Mouse (Mus musculus) liver, adult 2 months (tissue): ENCODE data around the gene Acvr1b. TPM values are rescaled to one million over a fixed set of nuclear protein-coding genes. Genes with fewer than 3 reads are reported as not detected.
A peak's percentile ranks its signal among the peaks of the same experiment; 100 is the strongest.

Experiments
- DNase-seq: peaks from one replicate; pipeline ENCODE4 v3.0.0-alpha.2; 2011; ENCODE audit warnings: low read depth, low spot score; ENCODE audit errors: extremely low read depth
- H3K27ac ChIP-seq: fragments of 200-500 bp; replicated peaks from 2 replicates; pipeline ENCODE4 v1.5.1; 2012; ENCODE audit warnings: low read depth, mild to moderate bottlenecking, control low read depth, inconsistent platforms, low read length; ENCODE audit not compliant: insufficient read depth
- H3K27me3 ChIP-seq: fragments of 200-500 bp; 2 replicates; pipeline ENCODE4 v1.6.1; 2012; ENCODE audit warnings: mild to moderate bottlenecking, moderate library complexity, low read length, inconsistent platforms; ENCODE audit not compliant: control insufficient read depth, insufficient read depth
- H3K36me3 ChIP-seq: fragments of 200-500 bp; 2 replicates; pipeline ENCODE4 v1.6.1; 2012; ENCODE audit warnings: low read length, inconsistent platforms; ENCODE audit not compliant: control insufficient read depth, insufficient read depth
- H3K4me1 ChIP-seq: fragments of 200-500 bp; 2 replicates; pipeline ENCODE4 v1.6.1; 2011; ENCODE audit warnings: low read length; ENCODE audit not compliant: control insufficient read depth, insufficient read depth
- H3K4me3 ChIP-seq: fragments of 200-500 bp; 2 replicates; pipeline ENCODE4 v1.5.1; 2011; ENCODE audit warnings: low read depth, mild to moderate bottlenecking, control low read depth, low read length, moderate library complexity; ENCODE audit not compliant: insufficient read depth
- H3K79me2 ChIP-seq: fragments of 200-500 bp; 2 replicates; pipeline ENCODE4 v1.6.1; 2012; ENCODE audit warnings: inconsistent platforms, mild to moderate bottlenecking, low read length, moderate library complexity; ENCODE audit not compliant: control insufficient read depth, insufficient read depth
- H3K9ac ChIP-seq: fragments of 200-500 bp; 2 replicates; pipeline ENCODE4 v1.6.1; 2012; ENCODE audit warnings: low read depth, mild to moderate bottlenecking, control low read depth, inconsistent platforms, low read length
- CTCF ChIP-seq: fragments of 200-500 bp; IDR thresholded peaks from 2 replicates; pipeline ENCODE4 v1.5.1; 2011; ENCODE audit warnings: low read depth, low read length, control low read depth
- POLR2A ChIP-seq: fragments of 200-500 bp; IDR thresholded peaks from 2 replicates; pipeline ENCODE4 v1.6.1; 2011; ENCODE audit warnings: low read length, control low read depth; ENCODE audit not compliant: insufficient read depth; ENCODE audit errors: extremely low read depth
- WGBS: fragments of 180-500 bp; shearing (Covaris S2); methylation state at CpG from one replicate; pipeline ENCODE4 v1.1.7; 2018; 5-methylcytosine and 5-hydroxymethylcytosine counted together
- polyA plus RNA-seq: library from polyadenylated mRNA; depleted of rRNA; stranded (reverse); fragments of >200 nt; gene quantifications from 2 replicates; pipeline ENCODE4 v1.2.3, GENCODE M21; 2012
- total RNA-seq: library from RNA; depleted of rRNA; stranded (reverse); fragments of >200 nt; gene quantifications from 2 replicates; pipeline ENCODE4 v1.2.3, GENCODE M21; 2014

The Acvr1b gene
- total and polyA plus RNA-seq, 2 experiments: 5.0 to 9.6 TPM

- Histone ChIP-seq H3K4me1 (peaks cover 13% of the 10 kb centered on the region), H3K27ac (no peak overlapping the region)
- 77% methylated on average over 5 of the region's 5 CpGs for WGBS
These were observed 7.2 kb downstream of the Acvr1b start for GRCm38 (mm10) chr15:101181106-101181466.

GRCm38 (mm10) chr15:101181500-101181899 is 7.6 kb downstream of the Acvr1b start:
- H3K27ac ChIP-seq: no peak overlapping the region
- no peak overlapping the region for H3K4me3 ChIP-seq
- DNase-seq: no peak
- peaks cover 9% of the 10 kb centered on the region for H3K4me1 ChIP-seq
- no peaks in the 10 kb centered on the region for H3K27me3 ChIP-seq
- WGBS: 65% methylated on average over 4 of the region's 4 CpGs
- no peaks in the 10 kb centered on the region for H3K36me3 ChIP-seq
- H3K9ac ChIP-seq: no peak overlapping the region
- peaks cover 27% of the 10 kb centered on the region; the same call in 1 of the 2 replicates for H3K79me2 ChIP-seq
- TF ChIP-seq POLR2A (no peak), CTCF (no peak)

More at GRCm38 (mm10) chr15:101181106-101181466, 7.2 kb downstream of the Acvr1b start:
- Histone ChIP-seq H3K79me2 (peaks cover 27% of the 10 kb centered on the region; the same call in 1 of the 2 replicates), H3K9ac (no peak overlapping the region), H3K4me3 (no peak overlapping the region), H3K36me3 (no peaks in the 10 kb centered on the region), H3K27me3 (no peaks in the 10 kb centered on the region)
- no peak for DNase-seq
- TF ChIP-seq CTCF (no peak), POLR2A (no peak)

- peaks cover 4% of the 10 kb centered on the region; the same call in 1 of the 2 replicates for H3K4me1 ChIP-seq
- no peak overlapping the region for H3K27ac ChIP-seq
- no peaks in the 10 kb centered on the region for H3K36me3 ChIP-seq
- peaks cover 23% of the 10 kb centered on the region; the same call in 1 of the 2 replicates for H3K79me2 ChIP-seq
- DNase-seq: no peak
- no peak overlapping the region for H3K9ac ChIP-seq
- no peak for TF ChIP-seq CTCF
- TF ChIP-seq POLR2A: no peak
- WGBS: 72% methylated on average over 5 of the region's 5 CpGs
- H3K4me3 ChIP-seq: no peak overlapping the region
- no peaks in the 10 kb centered on the region for H3K27me3 ChIP-seq
These were observed 8.8 kb downstream of the Acvr1b start for GRCm38 (mm10) chr15:101182676-101183075.

- no peak for DNase-seq
- H3K79me2 ChIP-seq: peaks cover 19% of the 10 kb centered on the region; the same call in 1 of the 2 replicates
- no peak overlapping the region for H3K9ac ChIP-seq
- H3K4me1 ChIP-seq: peaks cover 4% of the 10 kb centered on the region; the same call in 1 of the 2 replicates
- no peak overlapping the region for H3K4me3 ChIP-seq
- WGBS: 98% methylated on average over 8 of the region's 8 CpGs
- no peaks in the 10 kb centered on the region for H3K27me3 ChIP-seq
- no peaks in the 10 kb centered on the region for H3K36me3 ChIP-seq
- TF ChIP-seq CTCF (no peak), POLR2A (no peak)
- no peak overlapping the region for H3K27ac ChIP-seq
These were observed 10.4 kb downstream of the Acvr1b start for GRCm38 (mm10) chr15:101184300-101184699.

DNA sequence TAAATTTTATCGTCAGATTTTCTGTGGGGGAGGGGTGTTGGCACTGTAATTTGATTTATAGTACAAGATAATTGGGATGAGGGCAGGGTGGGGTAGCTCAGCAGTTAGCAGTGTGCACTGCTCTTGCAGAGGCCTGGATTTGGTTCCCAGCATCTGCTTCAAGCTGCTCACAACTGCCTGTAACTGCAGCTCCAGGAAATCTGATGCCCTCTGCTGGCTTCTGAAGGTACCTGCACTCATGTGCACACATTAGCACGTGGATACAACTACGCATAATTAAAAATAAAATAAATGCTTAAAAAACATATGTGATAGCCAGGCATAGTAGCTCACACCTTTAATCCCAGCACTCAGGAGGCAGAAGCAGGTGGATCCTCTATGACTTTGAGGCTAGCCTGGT is 11.7 kb downstream of the Acvr1b start:
- DNase-seq: no peak
- H3K9ac ChIP-seq: no peak overlapping the region
- peaks cover 13% of the 10 kb centered on the region for H3K4me1 ChIP-seq
- TF ChIP-seq POLR2A (no peak), CTCF (0 out of 2 replicates have a peak, but pooled peaks have one; percentile 5)
- H3K36me3 ChIP-seq: no peaks in the 10 kb centered on the region
- no peak overlapping the region for H3K4me3 ChIP-seq
- H3K27me3 ChIP-seq: no peaks in the 10 kb centered on the region
- H3K79me2 ChIP-seq: peaks cover 13% of the 10 kb centered on the region; the same call in 1 of the 2 replicates
- no peak overlapping the region for H3K27ac ChIP-seq
- 95% methylated on average over 3 of the region's 3 CpGs for WGBS

DNA sequence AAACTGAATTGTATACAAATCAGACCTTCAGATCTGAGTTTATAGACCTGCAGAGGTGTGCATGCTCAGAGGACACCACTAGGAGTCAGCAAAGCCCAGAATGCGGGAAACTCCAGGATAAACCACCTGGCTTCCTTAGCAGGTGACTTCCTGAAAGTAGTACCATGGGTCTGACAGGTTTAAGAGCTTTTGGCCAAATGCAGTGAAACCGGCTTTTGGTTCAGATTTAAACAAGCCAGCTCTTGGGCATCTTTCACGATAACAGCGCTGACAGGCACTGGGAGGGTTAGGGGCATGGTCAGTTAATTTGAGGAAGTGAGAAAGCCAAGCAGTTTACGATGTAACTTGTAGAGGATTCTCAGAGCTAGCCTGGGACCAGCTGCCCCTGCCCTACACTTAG is 14.0 kb downstream of the Acvr1b start:
- no peak overlapping the region for H3K4me3 ChIP-seq
- peaks cover 8% of the 10 kb centered on the region; the same call in 1 of the 2 replicates for H3K79me2 ChIP-seq
- TF ChIP-seq CTCF (no peak; the same call in 1 of the 2 replicates), POLR2A (no peak)
- no peaks in the 10 kb centered on the region for H3K27me3 ChIP-seq
- DNase-seq: no peak
- 92% methylated on average over 5 of the region's 5 CpGs for WGBS
- H3K27ac ChIP-seq: no peak overlapping the region
- no peak overlapping the region for H3K9ac ChIP-seq
- H3K36me3 ChIP-seq: no peaks in the 10 kb centered on the region
- peaks cover 16% of the 10 kb centered on the region for H3K4me1 ChIP-seq
